Mouse (Mus musculus) thymus, adult 18-20 months (tissue): ENCODE results near the gene Arhgap1.

ENCODE experiments used
- DNase-seq, 2 experiments: peaks; one replicate each; pipeline ENCODE4 v3.0.0; 2022; ENCODE audit warnings: mixed read lengths in 2 of 2

The Arhgap1 gene

GRCm38 (mm10) chr2:91649152-91649551, 508 bp upstream of the Arhgap1 start:
- peak in 1 of 2 experiments; percentile 38 for DNase-seq

GRCm38 (mm10) chr2:91650360-91650995, 818 bp downstream of the Arhgap1 start:
- DNase-seq = no peak

GRCm38 (mm10) chr2:91651458-91652258, 2.0 kb downstream of the Arhgap1 start:
- no peak for DNase-seq

- DNase-seq = no peak
Measured at GRCm38 (mm10) chr2:91652863-91653262, 3.2 kb downstream of the Arhgap1 start.

GRCm38 (mm10) chr2:91655388-91655787, 5.7 kb downstream of the Arhgap1 start:
- no peak for DNase-seq

- DNase-seq = no peak
Measured at GRCm38 (mm10) chr2:91655827-91656226, 6.2 kb downstream of the Arhgap1 start.

GRCm38 (mm10) chr2:91656774-91657173, 7.1 kb downstream of the Arhgap1 start:
- no peak for DNase-seq

- no peak for DNase-seq
Measured at GRCm38 (mm10) chr2:91659657-91660056, 10.0 kb downstream of the Arhgap1 start.

- no peak for DNase-seq
Measured at GRCm38 (mm10) chr2:91660981-91661380, 11.3 kb downstream of the Arhgap1 start.

GRCm38 (mm10) chr2:91664780-91665179, 15.1 kb downstream of the Arhgap1 start:
- DNase-seq = no peak

GRCm38 (mm10) chr2:91666386-91666910, 16.8 kb downstream of the Arhgap1 start:
- DNase-seq = no peak

- DNase-seq = no peak
Measured at GRCm38 (mm10) chr2:91667747-91668146, 18.1 kb downstream of the Arhgap1 start.

GRCm38 (mm10) chr2:91669326-91669725, 19.7 kb downstream of the Arhgap1 start:
- DNase-seq = no peak

GRCm38 (mm10) chr2:91670038-91670437, 20.4 kb downstream of the Arhgap1 start:
- no peak for DNase-seq

- DNase-seq = no peak
Measured at GRCm38 (mm10) chr2:91673587-91673986, 23.9 kb downstream of the Arhgap1 start.

GRCm38 (mm10) chr2:91674895-91675294, 25.2 kb downstream of the Arhgap1 start:
- no peak for DNase-seq

GRCm38 (mm10) chr2:91676420-91676819, 26.8 kb downstream of the Arhgap1 start:
- no peak for DNase-seq

- no peak for DNase-seq
Measured at GRCm38 (mm10) chr2:91676961-91677360, 27.3 kb downstream of the Arhgap1 start.

- DNase-seq = no peak
Measured at GRCm38 (mm10) chr2:91682850-91683249, 33.2 kb downstream of the Arhgap1 start.

- no peak for DNase-seq
Measured at GRCm38 (mm10) chr2:91683919-91684318, 34.3 kb downstream of the Arhgap1 start.

- no peak for DNase-seq
Measured at GRCm38 (mm10) chr2:91689452-91689851, 39.8 kb downstream of the Arhgap1 start.

- no peak for DNase-seq
Measured at GRCm38 (mm10) chr2:91695436-91696224, 46.0 kb downstream of the Arhgap1 start.

- DNase-seq = no peak
Measured at GRCm38 (mm10) chr2:91696225-91696590, 46.5 kb downstream of the Arhgap1 start.
